Mouse (Mus musculus) Patski (cell line): ENCODE measurements at regions not wholly inside any gene's neighbourhood (a gene's known extent, or its start where the extent isn't known, plus 50 kb on each side); places are given as distances from the start of the nearest gene placed in this dataset.
A peak's percentile ranks its signal among the peaks of the same experiment; 100 is the strongest.

Source experiments
- ATAC-seq: fragments of 100-300 bp; one replicate; pipeline ENCODE4 v1.8.0; 2021
- CTCF ChIA-PET: fragments of 350-600 bp; sonication (Branson Sonifier 250); formaldehyde crosslinking; loops from one replicate; lab custom pipeline; 2022; ENCODE audit warnings: inconsistent platforms; lab: Charles Lee
- POLR2A ChIA-PET: fragments of 350-600 bp; sonication (Branson Sonifier 250); formaldehyde crosslinking; loops from one replicate; lab custom pipeline; 2022; ENCODE audit warnings: antibody characterized with exemption, inconsistent platforms; lab: Charles Lee
- DNase-seq: peaks from one replicate; pipeline ENCODE4 v3.0.0-alpha.2; 2011; ENCODE audit warnings: low read depth, low spot score
- H3K27me3 ChIP-seq: fragments of 371-371 bp; one replicate; pipeline ENCODE4 v1.5.1; 2021
- CTCF ChIP-seq: fragments of 100-300 bp; IDR thresholded peaks from one replicate; pipeline ENCODE4 v1.5.1; 2021
- in situ Hi-C: fragments of 300-500 bp; cut with MboI; formaldehyde crosslinking; loops from 3 replicates; pipeline ENCODE4 v1.11.1; 2018; ENCODE audit warnings: low pct_unique_long_range_greater_than_20kb, mixed read lengths

DNA sequence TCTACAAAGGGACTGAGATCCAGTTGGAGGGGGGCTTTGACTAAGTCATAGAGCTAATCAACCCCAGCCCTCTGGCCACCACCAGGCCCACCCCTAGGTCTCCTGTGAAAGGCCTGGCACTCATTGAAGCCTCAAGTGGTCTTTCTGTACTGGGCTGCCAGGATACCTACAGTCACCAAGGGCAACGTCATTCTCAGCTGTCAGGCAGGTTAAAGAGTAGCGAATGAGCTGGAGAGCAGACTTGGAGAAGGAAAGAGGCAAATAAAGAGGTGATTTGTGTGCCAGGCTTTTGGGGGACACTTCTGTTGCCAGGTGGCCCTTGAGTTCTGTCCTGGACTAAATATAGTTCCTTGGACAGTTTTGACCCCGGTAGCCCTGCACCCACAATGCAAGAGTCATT lies 81.5 kb upstream of the Dio3 start:
- in situ Hi-C loops, result no loop called here

DNA sequence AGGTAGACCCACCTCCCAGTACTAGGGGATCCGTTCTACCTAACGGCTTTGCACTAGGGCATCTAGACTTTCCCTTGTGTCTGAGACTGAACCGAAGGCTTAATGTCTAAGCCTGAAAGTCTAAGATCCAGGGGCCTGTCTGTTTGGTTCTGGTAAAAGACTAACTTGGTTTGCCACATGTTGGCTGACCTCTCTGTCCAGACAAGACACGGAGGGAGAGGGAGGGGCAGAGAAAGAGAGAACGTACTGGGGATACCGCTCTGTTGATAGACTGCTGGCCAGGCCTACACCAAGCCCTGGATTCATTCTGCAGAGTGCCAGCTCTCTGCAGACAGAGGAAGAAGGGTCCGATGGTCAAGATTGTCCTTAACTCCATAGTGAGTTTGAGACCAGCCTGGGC lies 78.4 kb upstream of the Dio3 start:
- TF ChIP-seq CTCF, result no peak
- ATAC-seq, result no peak
- in situ Hi-C loops, result loop anchor here (5.0 to 10.0 kb wide), 2 partner anchors 136 to 172 kb away; no protein-coding TSS in a partner anchor
- H3K27me3 ChIP-seq, result no peaks in the 10 kb centered on the region
- no peak for DNase-seq
- CTCF ChIA-PET, result interaction anchor here (1.0 kb wide), 1 partner anchor 27 kb away, joined by 3 read pairs; no protein-coding TSS in a partner anchor
- POLR2A ChIA-PET, result no interaction called here

More for the DNA sequence above, 81.5 kb upstream of the Dio3 start:
- ATAC-seq (no peak), DNase-seq (no peak)
- TF ChIP-seq CTCF, result no peak
- POLR2A ChIA-PET, result interaction anchor here (0.6 kb wide), 1 partner anchor 16 kb away, joined by 3 read pairs; no protein-coding TSS in a partner anchor
- no peaks in the 10 kb centered on the region for H3K27me3 ChIP-seq
- CTCF ChIA-PET, result no interaction called here

DNA sequence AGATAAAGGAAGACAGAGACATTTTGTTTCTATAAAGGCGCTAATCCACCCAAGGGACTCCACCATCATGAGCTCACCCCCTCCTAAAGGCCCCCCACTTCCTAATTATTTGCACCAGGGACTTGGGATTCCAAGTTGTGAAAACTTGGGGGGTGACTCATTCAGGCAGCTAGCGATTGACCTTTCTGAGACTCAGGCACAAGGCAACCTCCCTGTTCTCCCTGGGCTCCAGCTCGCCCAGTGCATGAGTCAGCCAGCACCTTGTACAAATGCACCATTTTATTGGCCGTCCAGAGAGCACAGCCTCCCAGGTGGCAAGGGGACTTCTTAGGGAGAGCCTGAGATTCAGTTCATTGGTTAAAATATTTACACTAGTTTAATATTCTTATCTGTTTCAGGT lies 78.0 kb upstream of the Dio3 start:
- no peak for ATAC-seq
- CTCF ChIA-PET, result interaction anchor here (1.0 kb wide), 1 partner anchor 28 kb away, joined by 3 read pairs; no protein-coding TSS in a partner anchor
- peak; percentile 60 for DNase-seq

DNA sequence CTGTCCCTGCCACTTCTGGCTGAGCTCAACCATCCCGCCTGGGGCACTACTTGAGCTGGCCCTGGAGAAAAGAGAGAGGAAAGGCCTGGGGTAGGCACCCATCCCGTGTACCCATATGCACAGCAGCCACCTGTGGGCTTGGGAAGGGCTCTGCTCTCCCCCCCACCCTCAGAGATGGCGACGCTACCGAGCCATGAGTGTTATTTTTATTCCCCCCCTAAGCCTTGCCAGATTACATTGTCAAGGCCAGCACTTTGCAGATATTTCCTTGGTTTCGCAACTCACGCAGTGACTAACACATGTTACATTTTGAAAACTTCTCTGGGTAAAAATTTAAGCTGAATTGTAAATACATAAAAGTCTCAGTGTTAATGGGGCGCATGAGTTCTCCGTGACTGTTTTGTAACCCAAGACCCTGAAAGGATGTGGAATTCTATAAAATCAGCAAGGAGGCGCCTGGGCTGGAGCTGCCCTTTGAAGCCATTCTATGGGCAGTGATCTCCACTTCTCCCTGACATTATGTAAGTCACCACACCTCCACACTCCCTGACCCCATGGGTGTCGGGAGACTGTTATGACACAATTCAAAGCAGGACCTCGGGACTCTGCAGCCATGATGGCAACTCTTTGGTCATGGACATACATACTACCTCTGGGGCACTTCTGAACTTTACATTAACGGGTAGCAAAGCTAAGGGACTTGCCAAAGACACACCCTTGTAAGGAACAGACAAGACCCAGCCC lies 75.4 kb upstream of the Dio3 start:
- in situ Hi-C loops, result loop anchor here (5.0 to 10.0 kb wide), 2 partner anchors 139 to 169 kb away; no protein-coding TSS in a partner anchor
- CTCF ChIA-PET, result interaction anchor here (1.3 to 2.4 kb wide), 5 partner anchors 29 to 80 kb away, joined by 3 to 7 read pairs (median 3); no protein-coding TSS in a partner anchor
- no peaks in the 10 kb centered on the region for H3K27me3 ChIP-seq
- no peak for TF ChIP-seq CTCF
- peak; percentile 36 for ATAC-seq
- peak; percentile 91 for DNase-seq
- POLR2A ChIA-PET, result interaction anchor here (0.5 to 1.6 kb wide), 4 partner anchors 10 to 108 kb away, joined by 3 to 5 read pairs (median 3); no protein-coding TSS in a partner anchor

More for the DNA sequence above, 78.0 kb upstream of the Dio3 start:
- POLR2A ChIA-PET, result interaction anchor here (0.6 kb wide), 1 partner anchor 16 kb away, joined by 3 read pairs; no protein-coding TSS in a partner anchor
- in situ Hi-C loops, result loop anchor here (5.0 to 10.0 kb wide), 2 partner anchors 136 to 171 kb away; no protein-coding TSS in a partner anchor
- TF ChIP-seq CTCF, result no peak
- no peaks in the 10 kb centered on the region for H3K27me3 ChIP-seq

DNA sequence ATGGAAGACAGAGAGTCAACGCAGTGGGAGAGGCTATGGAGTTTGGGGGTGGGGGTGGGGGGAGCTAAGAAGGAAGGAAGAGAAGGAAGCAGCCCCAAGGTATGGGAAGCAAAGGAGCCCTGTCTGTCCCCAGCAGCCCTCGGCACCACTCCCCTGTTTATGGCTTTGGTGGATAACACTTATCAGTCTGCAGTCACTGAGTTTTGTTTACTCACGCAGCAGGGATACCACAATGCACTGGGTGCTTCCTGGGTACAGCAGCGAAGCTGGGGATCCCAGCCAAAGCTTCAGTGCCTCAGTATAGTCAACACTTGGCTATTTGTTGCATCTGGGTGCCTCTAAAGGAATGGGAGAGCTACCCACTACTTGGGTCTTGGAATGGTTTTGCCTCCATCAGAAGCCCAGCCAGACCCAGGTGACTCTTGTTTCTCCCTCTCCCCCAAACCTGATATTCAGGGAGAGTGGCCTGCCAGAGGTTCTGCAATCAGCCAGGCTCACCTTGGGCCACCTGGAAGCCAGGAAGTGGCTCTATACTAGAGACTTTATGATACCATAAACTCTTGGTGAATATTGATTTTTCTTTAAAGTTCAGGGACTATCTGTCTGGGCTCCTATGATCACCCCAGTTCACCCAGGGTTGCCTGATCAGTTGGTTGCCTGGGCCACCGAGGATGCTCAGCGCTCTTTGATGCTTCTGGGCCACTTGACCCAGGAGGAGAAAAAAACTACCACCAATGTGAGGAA lies 74.5 kb upstream of the Dio3 start:
- DNase-seq (no peak), ATAC-seq (no peak)
- ChIA-PET CTCF (interaction anchor here (0.9 to 2.4 kb wide), 8 partner anchors 17 to 195 kb away, joined by 3 to 7 read pairs (median 3); no protein-coding TSS in a partner anchor), POLR2A (interaction anchor here (1.1 to 1.6 kb wide), 3 partner anchors 9 to 63 kb away, joined by 3 to 6 read pairs (median 5); no protein-coding TSS in a partner anchor)
- in situ Hi-C loops, result loop anchor here (5.0 to 10.0 kb wide), 2 partner anchors 140 to 168 kb away; no protein-coding TSS in a partner anchor
- H3K27me3 ChIP-seq, result no peaks in the 10 kb centered on the region
- no peak for TF ChIP-seq CTCF

GRCm38 (mm10) chr12:110206271-110206670 lies 72.6 kb upstream of the Dio3 start:
- POLR2A ChIA-PET, result interaction anchor here (0.7 to 1.0 kb wide), 3 partner anchors 20 to 42 kb away, joined by 3 to 4 read pairs (median 3); no protein-coding TSS in a partner anchor

DNA sequence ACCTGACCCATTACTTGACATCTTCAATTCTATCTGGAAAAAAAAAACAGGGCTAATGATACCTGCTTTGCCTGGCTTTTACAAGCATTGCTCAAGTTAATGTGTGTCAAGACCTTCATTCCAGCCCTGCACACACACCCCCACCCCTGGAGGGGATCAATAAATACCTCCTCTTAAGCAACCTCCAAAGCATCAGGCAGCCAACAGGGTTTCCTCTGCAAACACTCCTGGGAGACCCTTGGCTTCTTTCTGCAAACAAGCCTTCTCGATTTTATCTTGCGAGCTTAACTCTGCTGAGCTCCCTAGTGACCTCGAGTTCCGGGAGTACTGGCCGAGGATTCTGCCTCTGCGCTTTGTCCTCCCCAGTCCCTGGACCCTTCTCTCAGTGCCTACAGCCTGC lies 72.1 kb upstream of the Dio3 start:
- no peaks in the 10 kb centered on the region for H3K27me3 ChIP-seq
- in situ Hi-C loops, result loop anchor here (5.0 to 10.0 kb wide), 2 partner anchors 65 to 142 kb away; no protein-coding TSS in a partner anchor
- no peak for TF ChIP-seq CTCF
- POLR2A ChIA-PET, result interaction anchor here (0.8 to 1.8 kb wide), 5 partner anchors 20 to 71 kb away, joined by 3 to 9 read pairs (median 3); no protein-coding TSS in a partner anchor
- CTCF ChIA-PET, result interaction anchor here (0.9 to 1.9 kb wide), 4 partner anchors 41 to 175 kb away, joined by 3 to 6 read pairs (median 3); no protein-coding TSS in a partner anchor
- no peak for ATAC-seq
- DNase-seq, result no peak

More at GRCm38 (mm10) chr12:110206271-110206670, 72.6 kb upstream of the Dio3 start:
- ATAC-seq (no peak), DNase-seq (no peak)
- in situ Hi-C loops, result loop anchor here (5.0 to 10.0 kb wide), 2 partner anchors 66 to 141 kb away; no protein-coding TSS in a partner anchor
- CTCF ChIA-PET, result interaction anchor here (1.4 to 1.9 kb wide), 2 partner anchors 38 to 62 kb away, joined by 3 to 6 read pairs; no protein-coding TSS in a partner anchor
- no peaks in the 10 kb centered on the region for H3K27me3 ChIP-seq
- TF ChIP-seq CTCF, result no peak

GRCm38 (mm10) chr12:110207246-110207852 lies 71.5 kb upstream of the Dio3 start:
- H3K27me3 ChIP-seq, result no peaks in the 10 kb centered on the region
- TF ChIP-seq CTCF, result no peak
- DNase-seq (peak; percentile 88), ATAC-seq (peak; percentile 63)
- in situ Hi-C loops, result loop anchor here (5.0 to 10.0 kb wide), 2 partner anchors 65 to 143 kb away; no protein-coding TSS in a partner anchor
- ChIA-PET POLR2A (interaction anchor here (0.6 to 1.8 kb wide), 4 partner anchors 39 to 70 kb away, joined by 3 to 9 read pairs (median 3); no protein-coding TSS in a partner anchor), CTCF (interaction anchor here (0.9 to 1.9 kb wide), 4 partner anchors 42 to 176 kb away, joined by 3 to 6 read pairs (median 3); no protein-coding TSS in a partner anchor)

DNA sequence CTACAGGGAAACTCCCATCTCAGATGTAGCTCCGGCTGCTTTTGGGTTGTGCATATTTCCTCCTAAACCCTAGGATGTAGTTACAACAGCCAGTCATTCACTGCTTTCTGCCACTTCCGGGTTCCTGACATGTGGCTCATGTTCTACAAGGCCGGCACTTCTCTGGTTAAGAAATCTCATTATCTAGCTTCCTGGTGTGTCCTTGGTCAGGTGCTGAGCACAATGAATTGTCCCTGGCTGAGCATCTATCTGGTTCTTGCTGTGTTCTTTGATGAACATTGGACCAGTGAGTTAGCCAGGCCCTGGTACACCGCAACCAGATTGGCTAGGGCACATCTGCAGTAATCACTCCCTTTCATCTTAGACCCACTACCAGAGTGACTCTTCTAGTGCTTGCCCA lies 66.2 kb upstream of the Dio3 start:
- ATAC-seq (no peak), DNase-seq (no peak)
- in situ Hi-C loops, result no loop called here
- TF ChIP-seq CTCF, result no peak
- POLR2A ChIA-PET, result no interaction called here
- CTCF ChIA-PET, result no interaction called here
- H3K27me3 ChIP-seq, result no peaks in the 10 kb centered on the region
